Mouse (Mus musculus): ENCODE measurements at regions not wholly inside any gene's neighbourhood (a gene's known extent, or its start where the extent isn't known, plus 50 kb on each side); places are given as distances from the start of the nearest gene placed in this dataset.
A peak's percentile ranks its signal among the peaks of the same experiment; 100 is the strongest.

GRCm38 (mm10) chr13:60420842-60421696 lies 180.7 kb upstream of the Dapk1 start:
- WGBS: 77% methylated on average over 3 of the region's 3 CpGs
- Histone ChIP-seq H3K4me2 (ENCODE audit: low read depth, severe bottlenecking) (no peak overlapping the region), H3K9ac (ENCODE audit: low read length) (no peak overlapping the region), H3K4me1 (ENCODE audit: control insufficient read depth, insufficient read depth, low read length) (peaks cover 7% of the 10 kb centered on the region), H3K27me3 (ENCODE audit: control insufficient read depth, insufficient read depth, low read length) (no peaks in the 10 kb centered on the region), H3K4me3 (ENCODE audit: low read depth, low read length) (no peak overlapping the region), H3K36me3 (ENCODE audit: control insufficient read depth, insufficient read depth, low read length) (no peaks in the 10 kb centered on the region), H3K9me3 (ENCODE audit: control insufficient read depth, low read length) (no peaks in the 10 kb centered on the region; the same call in 1 of the 2 replicates), H3K27ac (replicated peaks; ENCODE audit: low read depth, low read length) (no peak overlapping the region)
- DNase-seq (ENCODE audit: low spot score): no peak
- no peak for ATAC-seq (ENCODE audit: insufficient number of reproducible peaks, low FRiP score, low TSS enrichment, low read depth)

GRCm38 (mm10) chr13:60424267-60424666 lies 177.5 kb upstream of the Dapk1 start:
- H3K27ac ChIP-seq (replicated peaks; ENCODE audit: low read depth, low read length): no peak overlapping the region
- DNase-seq (ENCODE audit: low spot score): no peak

GRCm38 (mm10) chr13:60425140-60425539 lies 176.6 kb upstream of the Dapk1 start:
- Histone ChIP-seq H3K4me2 (ENCODE audit: low read depth, severe bottlenecking) (no peak overlapping the region), H3K4me1 (ENCODE audit: control insufficient read depth, insufficient read depth, low read length) (peaks cover 13% of the 10 kb centered on the region), H3K27me3 (ENCODE audit: control insufficient read depth, insufficient read depth, low read length) (no peaks in the 10 kb centered on the region), H3K27ac (replicated peaks; ENCODE audit: low read depth, low read length) (no peak overlapping the region), H3K9ac (ENCODE audit: low read length) (no peak overlapping the region), H3K4me3 (ENCODE audit: low read depth, low read length) (no peak overlapping the region), H3K36me3 (ENCODE audit: control insufficient read depth, insufficient read depth, low read length) (no peaks in the 10 kb centered on the region), H3K9me3 (ENCODE audit: control insufficient read depth, low read length) (no peaks in the 10 kb centered on the region; the same call in 1 of the 2 replicates)
- ATAC-seq (ENCODE audit: insufficient number of reproducible peaks, low FRiP score, low TSS enrichment, low read depth): no peak
- no peak for DNase-seq (ENCODE audit: low spot score)
- WGBS: 64% methylated on average over 11 of the region's 11 CpGs

More at GRCm38 (mm10) chr13:60424267-60424666, 177.5 kb upstream of the Dapk1 start:
- Histone ChIP-seq H3K36me3 (ENCODE audit: control insufficient read depth, insufficient read depth, low read length) (no peaks in the 10 kb centered on the region), H3K4me1 (ENCODE audit: control insufficient read depth, insufficient read depth, low read length) (peaks cover 13% of the 10 kb centered on the region), H3K9ac (ENCODE audit: low read length) (no peak overlapping the region), H3K4me3 (ENCODE audit: low read depth, low read length) (no peak overlapping the region), H3K9me3 (ENCODE audit: control insufficient read depth, low read length) (no peaks in the 10 kb centered on the region; the same call in 1 of the 2 replicates), H3K4me2 (ENCODE audit: low read depth, severe bottlenecking) (no peak overlapping the region), H3K27me3 (ENCODE audit: control insufficient read depth, insufficient read depth, low read length) (no peaks in the 10 kb centered on the region)
- 68% methylated on average over 6 of the region's 6 CpGs for WGBS
- no peak for ATAC-seq (ENCODE audit: insufficient number of reproducible peaks, low FRiP score, low TSS enrichment, low read depth)

GRCm38 (mm10) chr13:60425556-60425955 lies 176.2 kb upstream of the Dapk1 start:
- no peak overlapping the region for H3K27ac ChIP-seq (replicated peaks; ENCODE audit: low read depth, low read length)
- WGBS: 80% methylated on average over 6 of the region's 6 CpGs

GRCm38 (mm10) chr13:60426192-60426840 lies 175.4 kb upstream of the Dapk1 start:
- no peaks in the 10 kb centered on the region for H3K36me3 ChIP-seq (ENCODE audit: control insufficient read depth, insufficient read depth, low read length)
- no peak overlapping the region for H3K4me2 ChIP-seq (ENCODE audit: low read depth, severe bottlenecking)
- DNase-seq (ENCODE audit: low spot score) (no peak), ATAC-seq (ENCODE audit: insufficient number of reproducible peaks, low FRiP score, low TSS enrichment, low read depth) (no peak)
- no peak overlapping the region for H3K9ac ChIP-seq (ENCODE audit: low read length)
- WGBS: 73% methylated on average over 12 of the region's 12 CpGs
- H3K9me3 ChIP-seq (ENCODE audit: control insufficient read depth, low read length): no peaks in the 10 kb centered on the region
- H3K4me3 ChIP-seq (ENCODE audit: low read depth, low read length): no peak overlapping the region
- peaks cover 13% of the 10 kb centered on the region for H3K4me1 ChIP-seq (ENCODE audit: control insufficient read depth, insufficient read depth, low read length)
- H3K27ac ChIP-seq (replicated peaks; ENCODE audit: low read depth, low read length): no peak overlapping the region
- H3K27me3 ChIP-seq (ENCODE audit: control insufficient read depth, insufficient read depth, low read length): no peaks in the 10 kb centered on the region

More at GRCm38 (mm10) chr13:60425556-60425955, 176.2 kb upstream of the Dapk1 start:
- H3K4me3 ChIP-seq (ENCODE audit: low read depth, low read length): no peak overlapping the region
- H3K9ac ChIP-seq (ENCODE audit: low read length): no peak overlapping the region
- no peak overlapping the region for H3K4me2 ChIP-seq (ENCODE audit: low read depth, severe bottlenecking)
- no peaks in the 10 kb centered on the region for H3K27me3 ChIP-seq (ENCODE audit: control insufficient read depth, insufficient read depth, low read length)
- no peaks in the 10 kb centered on the region; the same call in 1 of the 2 replicates for H3K9me3 ChIP-seq (ENCODE audit: control insufficient read depth, low read length)
- H3K4me1 ChIP-seq (ENCODE audit: control insufficient read depth, insufficient read depth, low read length): peaks cover 13% of the 10 kb centered on the region
- no peaks in the 10 kb centered on the region for H3K36me3 ChIP-seq (ENCODE audit: control insufficient read depth, insufficient read depth, low read length)
- DNase-seq (ENCODE audit: low spot score) (no peak), ATAC-seq (ENCODE audit: insufficient number of reproducible peaks, low FRiP score, low TSS enrichment, low read depth) (0 out of 2 replicates have a peak, but pooled peaks have one; percentile 42)

GRCm38 (mm10) chr13:60427077-60427476 lies 174.7 kb upstream of the Dapk1 start:
- WGBS: 52% methylated on average over 7 of the region's 7 CpGs

GRCm38 (mm10) chr13:60427755-60428385 lies 173.9 kb upstream of the Dapk1 start:
- no peaks in the 10 kb centered on the region for H3K36me3 ChIP-seq (ENCODE audit: control insufficient read depth, insufficient read depth, low read length)
- peak overlapping the region; percentile 27; the same call in 1 of the 2 replicates for H3K4me2 ChIP-seq (ENCODE audit: low read depth, severe bottlenecking)
- no peaks in the 10 kb centered on the region for H3K27me3 ChIP-seq (ENCODE audit: control insufficient read depth, insufficient read depth, low read length)
- H3K27ac ChIP-seq (replicated peaks; ENCODE audit: low read depth, low read length): peak overlapping the region; percentile 60
- ATAC-seq (ENCODE audit: insufficient number of reproducible peaks, low FRiP score, low TSS enrichment, low read depth) (no peak), DNase-seq (ENCODE audit: low spot score) (no peak)
- H3K9ac ChIP-seq (ENCODE audit: low read length): no peak overlapping the region
- no peaks in the 10 kb centered on the region for H3K9me3 ChIP-seq (ENCODE audit: control insufficient read depth, low read length)
- H3K4me3 ChIP-seq (ENCODE audit: low read depth, low read length): no peak overlapping the region
- WGBS: 28% methylated on average over 12 of the region's 12 CpGs
- peaks cover 13% of the 10 kb centered on the region for H3K4me1 ChIP-seq (ENCODE audit: control insufficient read depth, insufficient read depth, low read length)

More at GRCm38 (mm10) chr13:60427077-60427476, 174.7 kb upstream of the Dapk1 start:
- DNase-seq (ENCODE audit: low spot score) (no peak), ATAC-seq (ENCODE audit: insufficient number of reproducible peaks, low FRiP score, low TSS enrichment, low read depth) (0 out of 2 replicates have a peak, but pooled peaks have one; percentile 16)
- no peaks in the 10 kb centered on the region for H3K9me3 ChIP-seq (ENCODE audit: control insufficient read depth, low read length)
- H3K4me1 ChIP-seq (ENCODE audit: control insufficient read depth, insufficient read depth, low read length): peaks cover 13% of the 10 kb centered on the region
- H3K27ac ChIP-seq (replicated peaks; ENCODE audit: low read depth, low read length): peak overlapping the region; percentile 60; the same call in 1 of the 2 replicates
- H3K4me3 ChIP-seq (ENCODE audit: low read depth, low read length): no peak overlapping the region
- no peak overlapping the region for H3K4me2 ChIP-seq (ENCODE audit: low read depth, severe bottlenecking)
- H3K9ac ChIP-seq (ENCODE audit: low read length): no peak overlapping the region
- H3K36me3 ChIP-seq (ENCODE audit: control insufficient read depth, insufficient read depth, low read length): no peaks in the 10 kb centered on the region
- H3K27me3 ChIP-seq (ENCODE audit: control insufficient read depth, insufficient read depth, low read length): no peaks in the 10 kb centered on the region

- H3K4me1 ChIP-seq (ENCODE audit: control insufficient read depth, insufficient read depth, low read length): peaks cover 14% of the 10 kb centered on the region
- whole genome bisulfite sequencing: 76% methylated on average over 3 of the region's 3 CpGs
Observed at GRCm38 (mm10) chr13:60429148-60429547, 172.6 kb upstream of the Dapk1 start.

More at GRCm38 (mm10) chr13:60429148-60429547, 172.6 kb upstream of the Dapk1 start:
- no peaks in the 10 kb centered on the region for H3K36me3 ChIP-seq (ENCODE audit: control insufficient read depth, insufficient read depth, low read length)
- no peak overlapping the region for H3K9ac ChIP-seq (ENCODE audit: low read length)
- H3K27me3 ChIP-seq (ENCODE audit: control insufficient read depth, insufficient read depth, low read length): no peaks in the 10 kb centered on the region
- H3K27ac ChIP-seq (replicated peaks; ENCODE audit: low read depth, low read length): no peak overlapping the region
- DNase-seq (ENCODE audit: low spot score) (no peak), ATAC-seq (ENCODE audit: insufficient number of reproducible peaks, low FRiP score, low TSS enrichment, low read depth) (no peak)
- peaks cover 3% of the 10 kb centered on the region; the same call in 1 of the 2 replicates for H3K9me3 ChIP-seq (ENCODE audit: control insufficient read depth, low read length)
- no peak overlapping the region for H3K4me2 ChIP-seq (ENCODE audit: low read depth, severe bottlenecking)
- H3K4me3 ChIP-seq (ENCODE audit: low read depth, low read length): no peak overlapping the region

All from limb, embryonic 11.5 days (tissue).